Mouse (Mus musculus): ENCODE measurements at regions not wholly inside any gene's neighbourhood (a gene's known extent, or its start where the extent isn't known, plus 50 kb on each side); places are given as distances from the start of the nearest gene placed in this dataset.

DNA sequence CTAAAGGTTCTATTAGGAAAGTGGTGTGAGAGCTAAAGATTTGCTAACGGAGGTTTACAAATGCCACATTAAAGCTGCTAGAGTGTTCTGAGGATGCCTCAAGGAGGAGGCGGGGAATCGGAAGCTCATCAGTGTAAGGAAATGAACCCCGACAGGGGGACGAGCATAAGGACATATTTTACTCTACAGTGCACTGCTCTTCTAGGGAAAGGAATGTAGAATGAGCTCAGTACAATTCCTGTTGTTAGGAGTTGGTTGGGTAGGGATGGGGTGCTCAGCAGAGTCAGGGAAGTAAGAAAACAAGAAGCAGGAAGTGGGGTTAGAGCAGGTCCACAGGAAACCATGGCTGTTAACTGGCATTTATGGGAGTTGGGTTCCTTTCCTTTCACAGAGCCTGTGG is 54.6 kb downstream of the Mex3b start:
- ChIA-PET CTCF (no interaction called here), POLR2A (no interaction called here)

DNA sequence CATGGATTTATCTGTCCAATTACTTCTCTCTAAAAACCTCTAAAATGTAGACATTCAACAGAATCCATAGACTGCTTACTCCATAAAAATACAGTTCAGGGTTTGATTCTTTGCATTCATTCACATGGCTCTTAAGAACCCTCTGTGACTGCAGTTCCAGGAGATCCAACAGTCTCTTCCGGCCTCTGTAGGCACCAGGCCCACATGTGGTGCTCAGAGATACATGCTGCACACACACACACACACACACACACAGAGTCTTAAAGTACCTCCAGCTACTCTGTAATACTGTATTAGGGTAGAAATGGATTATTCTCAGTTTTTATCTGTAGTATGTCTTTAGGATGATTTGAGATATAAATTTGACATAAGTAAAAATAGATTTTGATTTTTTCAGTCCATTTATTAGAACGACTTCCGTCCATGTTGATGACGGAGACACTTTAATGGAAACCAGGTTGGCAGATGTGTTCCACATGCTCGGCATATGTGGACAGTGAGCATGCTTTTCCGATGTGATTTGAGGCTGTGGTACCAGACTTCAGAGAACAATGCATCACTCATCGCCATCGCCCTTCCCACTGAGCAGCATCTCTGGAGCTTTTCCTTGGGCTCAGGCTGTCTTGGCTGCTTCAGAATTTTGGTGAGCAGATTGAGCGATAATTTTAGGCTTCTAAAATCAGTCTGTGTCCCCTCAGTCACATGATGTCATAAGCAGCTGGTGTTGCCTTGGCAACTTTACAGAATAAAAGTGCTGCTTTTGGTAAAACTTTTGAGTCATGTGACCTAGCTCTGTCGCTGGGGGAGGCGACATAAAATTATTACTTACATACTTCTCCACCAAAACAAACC is 56.3 kb downstream of the Mex3b start:
- CTCF ChIA-PET: no interaction called here
- POLR2A ChIA-PET: no interaction called here

DNA sequence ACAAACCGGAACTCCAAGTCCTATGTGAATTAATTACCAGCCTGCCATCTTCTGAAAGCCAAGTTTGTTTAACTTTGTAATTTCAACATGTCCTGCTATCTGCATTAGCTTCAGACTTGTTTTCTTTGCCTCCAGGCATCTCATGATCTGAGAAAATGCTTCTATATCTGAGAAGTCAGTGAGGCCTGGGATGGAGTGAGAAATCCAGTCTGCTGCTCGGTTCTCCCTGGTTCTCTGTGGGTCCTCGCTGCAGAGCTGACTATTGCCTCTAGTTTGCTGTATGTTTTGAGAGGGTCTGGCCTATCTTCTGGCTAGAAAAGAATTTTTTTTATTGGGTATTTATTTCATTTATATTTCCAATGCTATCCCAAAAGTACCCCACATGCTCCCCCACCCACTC is 57.0 kb downstream of the Mex3b start:
- ChIA-PET POLR2A (no interaction called here), CTCF (no interaction called here)

DNA sequence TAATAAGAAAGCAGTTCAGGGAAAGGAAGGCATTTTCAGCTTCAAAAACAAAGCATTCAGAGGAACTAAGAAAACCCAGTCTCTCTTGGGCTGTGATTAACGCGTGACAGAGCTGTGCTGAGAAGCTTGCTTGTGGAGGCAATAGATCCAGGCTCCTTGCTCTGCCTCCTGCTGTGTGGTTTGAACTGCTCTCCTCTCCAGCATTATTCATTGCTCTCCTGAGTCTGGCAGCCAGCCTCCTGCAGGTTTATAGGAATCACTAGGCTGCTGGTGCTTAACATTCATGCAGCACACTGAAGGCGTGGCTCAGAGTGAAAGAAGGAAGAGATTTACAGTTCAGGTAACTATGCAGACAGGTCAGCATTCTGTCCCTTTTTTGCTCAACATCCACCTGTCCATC is 71.2 kb downstream of the Mex3b start:
- ChIA-PET POLR2A (no interaction called here), CTCF (no interaction called here)

DNA sequence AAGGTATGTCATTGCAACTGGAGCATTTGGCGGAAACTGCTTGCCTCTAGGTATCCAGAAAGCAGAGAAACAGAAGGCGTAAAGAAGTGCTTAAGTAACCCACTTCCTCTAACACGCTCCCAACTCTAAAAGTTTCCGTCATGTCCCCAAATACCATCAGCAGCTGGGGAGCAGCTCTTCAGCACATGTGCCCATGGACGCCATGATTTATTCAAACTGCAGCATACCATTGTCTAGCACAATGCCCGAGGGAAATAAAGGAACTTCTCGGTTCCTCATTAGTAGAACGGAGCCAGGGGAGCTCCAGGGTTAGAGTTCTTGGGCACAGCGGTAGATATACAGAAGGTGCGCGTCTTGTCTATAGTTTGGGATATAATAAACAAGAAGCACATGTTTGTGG is 72.4 kb downstream of the Mex3b start:
- CTCF ChIA-PET: no interaction called here

DNA sequence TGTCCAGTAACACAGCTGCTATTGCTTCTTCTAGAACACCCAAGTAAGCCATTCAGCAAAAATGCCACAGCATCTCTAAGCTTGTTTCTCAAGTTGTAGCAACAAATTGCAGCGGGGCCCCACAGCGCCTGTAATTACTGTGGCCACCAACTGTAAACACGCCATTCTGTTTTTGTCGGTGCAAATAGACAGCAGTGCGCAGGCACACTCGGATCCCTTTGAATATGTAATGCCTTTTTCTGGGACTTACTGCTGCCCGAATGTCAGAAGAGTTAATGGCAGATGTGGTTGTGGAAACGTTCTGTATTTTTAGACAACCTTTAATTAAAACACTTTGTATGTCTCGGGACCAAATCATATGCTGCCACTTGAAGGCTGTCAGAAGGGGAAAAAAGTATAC is 76.2 kb downstream of the Mex3b start:
- POLR2A ChIA-PET: interaction anchor here in 1 of 4 experiments (1.0 kb wide), 1 partner anchor 295 kb away, joined by 3 read pairs; the partner anchor contains the start of genes Efl1 and Saxo2
- CTCF ChIA-PET: no interaction called here

More for the DNA sequence above, 72.4 kb downstream of the Mex3b start:
- POLR2A ChIA-PET: interaction anchor here in 1 of 4 experiments (0.5 kb wide), 1 partner anchor 224 kb away, joined by 3 read pairs; no protein-coding TSS in a partner anchor

DNA sequence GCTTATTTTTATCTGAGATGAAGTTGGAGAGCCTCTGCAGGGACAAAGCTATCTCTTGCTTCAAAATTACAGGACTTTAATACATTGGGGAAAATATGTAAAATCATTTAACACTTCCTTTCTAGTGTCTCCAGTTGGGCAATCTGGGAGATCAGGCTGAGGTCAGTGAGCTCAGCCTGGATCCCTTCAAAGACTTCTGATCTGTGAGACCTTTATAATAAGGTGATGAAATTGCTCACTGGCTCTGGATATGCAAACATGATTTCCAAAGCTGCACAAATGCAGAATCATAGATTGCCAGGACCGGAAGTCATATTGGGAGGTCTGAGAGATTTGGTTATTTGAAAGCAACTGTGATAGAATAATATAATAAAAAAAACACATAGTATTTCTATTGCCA is 76.7 kb downstream of the Mex3b start:
- ChIA-PET CTCF (no interaction called here), POLR2A (interaction anchor here in 1 of 4 experiments (1.0 kb wide), 1 partner anchor 296 kb away, joined by 3 read pairs; the partner anchor contains the start of genes Efl1 and Saxo2)

DNA sequence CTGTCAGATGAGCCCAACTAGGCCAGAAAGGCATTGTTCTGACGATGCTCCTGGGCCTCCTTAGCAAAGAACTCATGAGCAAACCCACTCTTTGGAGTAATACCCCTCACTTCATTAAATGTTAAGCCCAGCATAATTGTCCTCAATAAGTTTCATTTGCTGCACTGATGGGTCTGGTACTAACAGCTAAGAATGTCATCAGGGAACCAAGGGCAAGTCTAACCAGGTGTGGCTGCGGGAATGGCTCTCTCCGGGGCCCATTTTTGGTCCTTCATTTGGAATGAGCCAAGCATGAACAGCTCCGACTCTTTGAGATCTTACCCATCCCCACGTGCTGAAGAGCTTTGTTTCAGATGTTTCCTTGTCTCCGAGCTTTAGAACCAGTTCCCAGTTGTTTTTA is 82.2 kb downstream of the Mex3b start:
- POLR2A ChIA-PET: no interaction called here

DNA sequence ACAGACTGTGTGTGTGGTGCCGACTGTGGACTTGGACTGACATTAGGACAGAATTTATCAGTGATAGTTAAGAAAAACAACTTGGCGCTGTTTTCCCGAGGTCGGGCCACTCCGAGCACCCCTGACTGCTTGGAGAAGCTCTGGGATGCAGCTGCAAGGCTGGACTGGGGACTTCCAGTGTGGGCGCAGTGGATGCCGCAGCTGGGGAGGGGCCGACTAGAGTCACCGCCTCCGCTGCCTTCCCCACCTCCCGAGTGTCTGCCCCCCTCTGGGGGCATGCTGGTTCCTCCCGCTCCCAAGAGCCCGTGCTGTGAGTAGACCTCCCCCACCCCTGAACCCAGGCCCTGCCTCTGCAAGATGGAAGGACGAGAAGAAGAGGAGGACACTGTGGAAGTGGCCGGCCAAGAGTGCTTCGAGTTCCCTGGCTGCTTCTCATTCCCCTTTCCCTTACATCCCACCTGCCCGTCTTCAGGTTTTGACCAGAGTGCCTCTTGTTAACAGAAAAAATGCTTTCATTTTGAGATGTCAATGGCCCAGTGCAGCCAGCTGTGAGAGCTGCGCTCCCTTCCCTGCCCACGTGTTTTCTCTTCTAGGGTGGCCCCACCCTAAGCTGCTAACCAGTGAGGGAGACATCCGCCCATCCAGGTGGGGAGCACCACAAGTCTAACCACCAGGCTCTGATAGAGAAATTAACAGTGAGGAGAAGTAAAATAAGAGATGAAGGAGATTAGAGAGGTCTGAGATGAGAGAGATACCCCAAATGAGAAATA is 90.3 kb downstream of the Mex3b start:
- POLR2A ChIA-PET: interaction anchor here in 1 of 4 experiments (1.1 kb wide), 1 partner anchor 12 kb away, joined by 3 read pairs; no protein-coding TSS in a partner anchor

More for the DNA sequence above, 82.2 kb downstream of the Mex3b start:
- CTCF ChIA-PET: no interaction called here

DNA sequence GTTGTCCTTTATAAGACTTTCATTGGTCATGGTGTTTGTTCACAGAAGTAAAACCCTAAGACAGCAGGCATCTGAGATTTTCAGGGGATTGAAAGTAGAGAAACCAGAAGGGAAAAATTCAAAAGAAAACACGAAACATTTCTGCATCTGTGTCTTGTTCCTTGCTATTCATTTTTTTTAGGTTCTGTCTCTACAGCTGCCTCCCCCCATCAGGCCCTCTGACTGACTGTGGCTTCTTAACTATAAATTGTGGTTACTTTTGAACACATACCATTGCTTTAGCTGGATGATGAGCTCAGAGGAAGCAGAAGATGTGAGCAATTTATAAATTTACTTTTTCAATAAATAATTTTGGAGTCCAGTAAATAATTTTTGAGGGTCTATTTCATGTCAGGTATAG is 103.5 kb downstream of the Mex3b start:
- ChIA-PET CTCF (no interaction called here), POLR2A (no interaction called here)

More for the DNA sequence above, 90.3 kb downstream of the Mex3b start:
- CTCF ChIA-PET: no interaction called here

DNA sequence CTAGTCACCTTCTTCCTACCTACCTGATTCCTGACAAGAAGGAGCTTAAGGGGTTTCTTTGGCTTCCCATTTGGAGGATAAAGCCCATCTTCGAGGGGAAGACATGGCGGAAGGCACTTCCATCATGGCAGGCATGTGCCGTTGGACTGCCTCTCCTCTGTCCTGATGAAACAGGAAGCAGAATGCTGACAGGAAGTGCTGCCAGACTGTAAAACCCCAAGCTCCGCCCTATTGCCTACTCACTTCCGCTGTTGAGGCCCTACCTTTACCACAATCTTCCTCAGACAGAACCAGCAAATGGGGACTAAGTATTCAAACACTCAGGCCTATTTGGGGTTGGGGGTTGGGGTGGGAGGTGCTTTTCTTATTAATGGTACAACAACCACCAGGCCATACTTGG is 104.1 kb downstream of the Mex3b start:
- POLR2A ChIA-PET: no interaction called here
- CTCF ChIA-PET: no interaction called here

DNA sequence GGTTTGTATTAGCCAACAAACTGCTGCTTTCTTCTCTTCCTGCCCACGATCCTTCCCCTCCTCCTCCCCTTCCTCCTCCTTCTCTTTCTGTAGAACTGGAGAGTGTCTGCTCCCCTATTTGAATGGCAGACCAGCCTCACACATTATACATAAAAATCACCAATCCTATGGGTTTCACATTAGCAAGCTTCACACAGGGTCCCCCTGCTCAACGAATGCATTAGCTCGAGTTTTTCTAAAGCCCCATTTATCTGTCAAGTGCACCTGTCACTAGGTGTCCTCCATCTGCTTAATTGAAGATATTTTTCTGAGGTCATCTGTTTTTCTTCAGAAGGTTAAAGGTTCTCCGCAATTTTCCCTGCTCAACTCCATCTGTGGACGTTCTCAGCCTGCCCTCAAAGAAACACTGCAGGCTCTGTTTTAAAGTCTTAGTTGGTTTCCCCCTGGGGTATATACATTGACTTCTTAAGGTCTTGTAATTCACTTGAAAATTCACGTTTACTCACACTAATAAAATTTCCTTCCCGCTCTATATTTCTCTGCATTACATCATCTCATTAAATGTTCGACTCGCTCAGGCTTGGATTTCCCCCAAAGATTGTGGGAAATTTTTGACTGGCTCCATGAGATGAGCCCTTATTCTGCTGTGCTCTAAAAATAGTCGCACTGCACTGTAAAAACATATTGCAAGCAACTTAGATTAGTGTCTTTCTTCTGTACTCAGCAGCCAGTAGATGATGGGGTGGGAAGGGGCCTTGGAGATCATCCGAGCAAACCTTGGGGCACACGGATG is 105.3 kb downstream of the Mex3b start:
- ChIA-PET POLR2A (no interaction called here), CTCF (no interaction called here)

DNA sequence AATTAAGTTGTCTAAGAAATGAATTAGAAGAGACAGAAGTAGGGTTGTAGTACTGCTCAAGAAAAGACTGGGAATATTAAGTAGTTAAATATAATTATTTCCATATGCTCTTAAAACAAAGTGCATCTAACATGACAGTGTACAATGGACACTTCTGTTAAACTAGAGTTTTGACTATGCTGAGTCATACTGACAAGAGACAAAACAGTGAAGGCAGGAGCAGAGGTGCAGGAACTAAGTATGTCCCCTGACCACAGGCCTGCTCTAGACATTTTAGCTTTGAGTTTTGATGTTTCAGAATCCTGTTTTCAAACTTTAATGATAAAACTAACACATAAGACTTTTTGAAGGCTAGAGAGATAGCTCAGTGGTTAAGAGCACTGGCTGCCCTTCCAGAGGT is 123.6 kb downstream of the Mex3b start:
- ChIA-PET CTCF (no interaction called here), POLR2A (interaction anchor here in 1 of 4 experiments (0.6 kb wide), 1 partner anchor 888 kb away, joined by 3 read pairs; no protein-coding TSS in a partner anchor)

DNA sequence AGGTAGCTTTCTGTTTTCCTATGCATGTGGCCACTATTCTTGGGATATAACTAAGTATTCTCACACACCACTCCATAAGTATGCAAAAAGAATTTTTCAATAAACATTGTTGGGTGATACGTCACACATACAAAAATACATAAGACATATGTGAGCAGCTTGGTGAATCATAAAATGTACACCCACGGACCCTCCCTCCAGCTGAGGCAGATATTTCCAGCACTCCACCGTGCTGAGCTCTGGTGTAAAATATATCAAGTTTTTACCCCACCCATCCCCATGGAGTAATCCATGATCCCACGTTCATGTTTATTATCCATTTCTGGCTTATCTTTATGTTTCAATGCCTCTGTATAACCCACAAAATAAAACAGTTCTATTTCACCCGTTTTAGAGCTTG is 126.0 kb downstream of the Mex3b start:
- POLR2A ChIA-PET: no interaction called here
- CTCF ChIA-PET: no interaction called here

DNA sequence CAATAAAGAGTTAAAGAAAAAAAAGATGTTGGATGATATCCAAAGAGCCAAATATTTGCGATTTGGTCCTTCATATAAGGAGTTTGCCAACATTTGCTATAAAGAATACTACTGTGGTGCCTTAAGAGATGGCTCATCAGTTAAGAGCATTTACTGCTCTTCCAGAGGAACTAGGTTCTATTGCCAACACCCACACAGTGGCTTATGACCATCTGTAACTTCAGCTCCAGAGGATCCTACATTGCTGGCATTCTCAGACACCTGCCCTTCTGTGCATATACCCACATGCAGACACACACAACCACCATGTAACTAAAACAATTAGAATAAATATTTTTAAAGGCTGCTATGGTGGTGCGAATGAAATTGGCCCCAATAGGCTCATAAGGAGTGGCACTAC is 131.7 kb downstream of the Mex3b start:
- ChIA-PET POLR2A (no interaction called here), CTCF (no interaction called here)

DNA sequence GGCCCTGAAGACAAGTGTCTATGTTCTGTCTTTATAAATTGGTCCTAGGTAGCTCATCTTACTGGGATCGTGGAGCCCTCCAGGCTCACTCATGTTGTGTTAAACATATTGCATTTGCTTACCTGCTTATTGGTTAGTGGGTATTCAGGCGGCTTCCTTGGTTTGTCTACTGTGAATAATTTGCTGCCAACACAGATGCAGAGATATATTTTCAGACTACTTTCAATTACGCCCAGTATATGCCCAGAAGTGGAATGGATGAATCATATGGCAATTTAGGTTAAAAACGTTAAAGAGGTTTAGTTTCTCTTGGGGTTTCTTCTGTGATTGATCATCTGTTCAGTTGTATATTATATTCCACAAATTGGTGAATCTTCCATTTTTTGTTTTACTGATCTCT is 140.4 kb downstream of the Mex3b start:
- ChIA-PET CTCF (no interaction called here), POLR2A (interaction anchor here in 1 of 4 experiments (0.5 to 0.6 kb wide), 2 partner anchors 67 to 358 kb away, joined by 3 to 4 read pairs; no protein-coding TSS in a partner anchor)

DNA sequence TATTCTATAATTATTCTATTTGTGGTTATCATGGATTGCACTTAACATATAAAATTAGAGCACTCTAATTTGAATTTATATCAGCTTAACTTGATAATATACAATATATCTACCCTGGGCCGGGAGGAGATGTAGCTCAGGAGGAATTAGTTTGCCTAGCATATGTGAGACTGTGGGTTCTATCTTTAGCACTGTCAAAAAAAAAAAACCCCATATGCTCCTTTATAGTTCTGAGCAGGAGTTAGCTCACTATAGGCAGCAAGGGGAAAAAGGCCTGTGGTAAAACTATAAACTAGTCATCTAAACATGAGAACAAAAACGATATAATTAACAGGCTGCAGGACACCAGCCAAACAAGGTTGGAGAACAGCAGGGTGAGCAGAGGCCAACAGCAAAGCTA is 145.0 kb downstream of the Mex3b start:
- CTCF ChIA-PET: no interaction called here
- POLR2A ChIA-PET: interaction anchor here in 1 of 4 experiments (0.6 kb wide), 1 partner anchor 1737 kb away, joined by 3 read pairs; no protein-coding TSS in a partner anchor

DNA sequence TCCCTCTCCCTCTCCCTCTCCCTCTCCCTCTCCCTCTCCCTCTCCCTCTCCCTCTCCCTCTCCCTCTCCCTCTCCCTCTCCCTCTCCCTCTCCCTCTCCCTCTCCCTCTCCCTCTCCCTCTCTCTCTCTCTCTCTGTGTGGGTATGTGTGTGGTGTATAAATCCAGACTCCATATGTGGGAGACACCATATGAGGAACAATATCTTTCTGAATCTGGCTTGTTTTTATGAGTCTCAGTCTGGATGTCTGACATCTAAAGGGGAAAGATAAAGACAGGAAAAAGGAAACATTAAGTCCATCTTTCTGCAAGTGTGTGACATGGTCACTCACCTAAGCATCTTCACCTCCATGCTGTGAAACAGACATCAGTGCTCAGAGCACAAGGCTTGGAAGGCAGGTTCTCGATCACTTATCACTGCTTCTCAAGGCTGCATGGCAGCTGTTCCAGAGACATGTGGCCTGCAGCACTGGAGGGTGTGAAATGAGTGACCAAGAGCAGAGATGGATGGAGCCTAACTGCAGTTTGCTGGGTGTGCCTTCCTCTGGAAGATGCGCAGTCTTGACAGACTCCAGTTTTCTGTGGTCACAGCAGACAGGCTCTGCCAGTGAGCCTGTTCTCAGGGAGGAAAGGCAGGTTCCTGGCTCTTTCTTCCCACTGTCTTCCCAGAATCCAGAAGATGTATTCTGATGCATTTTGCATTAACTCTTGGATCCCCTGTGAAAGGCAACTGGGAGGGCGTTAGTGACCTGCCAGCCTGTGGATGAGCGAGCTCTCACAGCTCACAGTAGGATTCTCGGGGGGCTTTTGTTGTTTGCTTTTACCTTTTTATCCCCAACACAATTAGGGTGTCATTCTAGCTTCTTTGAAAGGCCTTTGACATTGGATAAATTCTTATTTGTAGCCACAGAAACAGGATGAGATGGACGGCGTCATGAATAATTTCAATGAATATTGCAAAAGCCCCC is 147.9 kb downstream of the Mex3b start:
- CTCF ChIA-PET: no interaction called here
- POLR2A ChIA-PET: no interaction called here

DNA sequence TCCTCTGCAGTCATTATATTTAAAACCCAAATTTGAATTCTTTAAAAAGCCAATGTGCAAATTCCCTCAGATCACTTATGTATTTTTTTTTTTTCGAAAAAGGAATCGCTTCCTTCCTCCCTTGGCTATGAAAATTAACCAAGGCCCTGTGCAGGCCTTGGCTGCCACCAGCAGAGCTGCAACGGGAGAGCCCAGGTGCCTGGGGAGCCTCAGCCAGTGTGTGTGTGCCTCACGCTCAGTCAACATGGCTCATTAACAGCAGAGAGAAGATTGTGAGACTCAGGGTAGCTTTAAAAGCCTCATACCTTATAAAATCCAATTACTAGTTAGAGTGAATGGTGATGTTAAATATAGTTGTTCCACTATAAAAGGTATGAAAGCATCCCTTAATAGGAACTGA is 148.6 kb downstream of the Mex3b start:
- ChIA-PET CTCF (interaction anchor here in 1 of 4 experiments (0.6 kb wide), 1 partner anchor 36 kb away, joined by 3 read pairs; no protein-coding TSS in a partner anchor), POLR2A (interaction anchor here in 1 of 4 experiments (0.6 kb wide), 1 partner anchor 68 kb away, joined by 3 read pairs; no protein-coding TSS in a partner anchor)
